Mouse (Mus musculus) central nervous system, embryonic 18 days (tissue): ENCODE measurements around the gene Krtap4-7. TPM values are rescaled to one million over a fixed set of nuclear protein-coding genes. Genes with fewer than 3 reads are reported as not detected.

Experiments
- polyA plus RNA-seq: library from polyadenylated mRNA; depleted of rRNA; stranded (reverse); fragments of >200 nt; gene quantifications from 2 replicates; pipeline ENCODE4 v1.2.3, GENCODE M21; 2012; rRNA removed

Krtap4-7 gene
- not detected in 2 replicates for polyA plus RNA-seq

DNA sequence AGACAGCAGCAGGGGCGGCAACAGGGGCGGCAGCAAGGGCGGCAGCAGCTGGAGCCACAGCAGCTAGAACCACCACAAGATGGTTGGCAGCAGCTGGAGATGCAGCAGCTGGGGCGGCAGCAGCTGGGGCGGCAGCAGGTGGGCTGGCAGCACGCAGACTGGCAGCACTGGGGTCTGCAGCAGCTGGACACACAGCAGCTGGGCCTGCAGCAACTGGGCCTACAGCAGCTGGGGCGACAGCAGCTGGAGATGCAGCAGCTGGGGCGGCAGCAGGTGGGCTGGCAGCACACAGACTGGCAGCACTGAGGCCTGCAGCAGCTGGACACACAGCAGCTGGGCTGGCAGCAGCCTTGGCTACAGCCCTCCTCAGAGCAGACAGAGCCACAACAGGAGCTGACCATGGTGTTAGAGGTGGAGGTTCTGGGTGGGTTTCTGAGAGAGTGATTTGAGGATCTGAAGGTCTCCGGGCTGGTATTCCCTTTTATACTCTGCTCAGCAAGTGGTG, at the start of gene Krtap4-7:
Gene Krtap4-7, minus strand, starts transcription at position 455 of the 505 bp plus-strand sequence.

GRCm38 (mm10) chr11:99690463-99690862, 46.6 kb upstream of the Krtap4-7 start, which contains the start of gene Gm14190:
Gene Gm14190 (minus strand): TSS chr11:99690740.

GRCm38 (mm10) chr11:99665860-99666259, 22.0 kb upstream of the Krtap4-7 start, which contains the start of gene Krtap4-6:
Gene Krtap4-6 (minus strand): TSS chr11:99665960.

DNA sequence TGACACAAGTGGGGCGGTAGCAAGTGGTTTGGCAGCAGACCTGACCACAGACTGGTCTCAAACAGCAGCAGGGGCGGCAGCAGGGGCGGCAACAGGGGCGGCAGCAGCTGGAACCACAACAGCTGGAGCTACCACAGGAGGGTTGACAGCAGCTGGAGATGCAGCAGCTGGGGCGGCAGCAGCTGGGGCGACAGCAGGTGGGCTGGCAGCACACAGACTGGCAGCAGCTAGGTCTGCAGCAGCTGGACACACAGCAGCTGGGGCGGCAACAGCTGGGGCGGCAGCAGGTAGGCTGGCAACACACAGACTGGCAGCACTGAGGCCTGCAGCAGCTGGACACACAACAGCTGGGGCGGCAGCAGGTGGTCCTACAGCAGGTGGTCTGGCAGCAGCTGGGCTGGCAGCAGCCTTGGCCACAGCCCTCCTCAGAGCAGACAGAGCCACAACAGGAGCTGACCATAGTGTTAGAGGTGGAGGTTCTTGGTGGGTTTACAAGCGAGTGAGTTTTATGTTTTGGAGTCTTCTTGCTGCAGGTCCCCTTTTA, 14.7 kb upstream of the Krtap4-7 start, which contains the start of gene Gm11563:
Gene Gm11563, minus strand, starts transcription at position 494 of the 544 bp plus-strand sequence.

DNA sequence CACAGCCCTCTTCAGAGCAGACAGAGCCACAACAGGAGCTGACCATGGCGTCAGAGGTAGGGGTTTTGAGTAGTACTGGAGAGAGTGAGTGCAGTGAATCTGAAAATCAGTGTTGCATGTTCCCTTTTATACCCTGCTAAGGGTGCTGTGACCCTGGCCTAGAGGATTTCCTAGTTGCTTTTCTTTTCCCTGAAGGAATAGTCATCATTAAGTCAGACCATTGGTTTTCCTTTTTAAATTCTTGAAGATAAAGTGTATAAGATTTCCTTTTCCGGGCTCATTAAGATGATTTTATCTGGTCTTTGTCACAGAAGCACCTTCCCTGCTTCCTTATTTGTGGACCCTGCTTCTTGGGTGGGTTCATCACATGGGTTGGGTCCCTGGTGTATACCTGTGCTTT, 6.2 kb upstream of the Krtap4-7 start, which contains the start of gene Gm11555:
Gene Gm11555, minus strand, starts transcription at position 101 of the 400 bp plus-strand sequence.

DNA sequence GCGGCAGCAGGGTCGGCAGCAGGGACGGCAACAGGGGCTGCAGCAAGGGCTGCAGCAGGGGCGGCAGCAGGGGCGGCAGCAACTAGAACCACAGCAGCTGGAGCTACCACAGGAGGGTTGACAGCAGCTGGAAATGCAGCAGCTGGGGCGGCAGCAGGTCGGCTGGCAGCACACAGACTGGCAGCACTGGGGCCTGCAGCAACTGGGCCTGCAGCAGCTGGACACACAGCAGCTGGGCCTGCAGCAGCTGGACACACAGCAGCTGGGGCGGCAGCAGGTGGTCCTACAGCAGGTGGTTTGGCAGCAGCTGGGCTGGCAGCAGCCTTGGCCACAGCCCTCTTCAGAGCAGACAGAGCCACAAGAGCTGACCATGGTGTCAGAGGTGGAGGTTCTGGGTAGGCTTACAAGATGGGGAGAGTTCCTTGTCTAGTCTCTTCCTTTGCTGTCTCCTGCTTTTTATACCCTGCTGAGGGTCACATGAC, 9.2 kb downstream of the Krtap4-7 start, which contains the start of gene Krtap4-2:
Gene Krtap4-2, minus strand, starts transcription at position 432 of the 482 bp plus-strand sequence.

GRCm38 (mm10) chr11:99628138-99628537, 15.8 kb downstream of the Krtap4-7 start, which contains the start of gene Krtap4-1:
Gene Krtap4-1 (minus strand): TSS chr11:99628238.

GRCm38 (mm10) chr11:99620335-99620734, 23.6 kb downstream of the Krtap4-7 start, which contains the start of gene Gm11562:
Gene Gm11562 (minus strand): TSS chr11:99620435.

GRCm38 (mm10) chr11:99614796-99615363, 29.0 kb downstream of the Krtap4-7 start, which contains the start of gene Krtap2-4:
Gene Krtap2-4 (minus strand): TSS chr11:99614846.

DNA sequence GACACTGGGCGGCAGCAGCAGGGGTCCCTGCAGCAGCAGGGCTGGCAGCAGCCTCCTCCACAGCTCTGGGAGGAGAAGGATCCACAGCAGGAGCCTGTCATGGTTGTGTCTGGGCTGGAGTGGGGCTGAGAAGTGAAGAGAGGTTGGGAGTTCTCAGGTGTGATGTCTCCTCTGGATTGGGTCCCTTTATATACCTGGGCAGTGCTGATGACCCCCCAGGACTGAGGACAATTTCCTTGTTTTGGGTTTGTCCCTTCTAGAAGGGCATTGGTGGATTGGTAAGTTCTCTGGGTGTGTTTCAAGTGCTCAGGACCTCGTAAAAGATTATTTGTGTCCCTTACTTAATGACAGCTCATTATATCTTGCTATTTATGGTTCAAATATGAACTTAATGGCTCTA, 33.8 kb downstream of the Krtap4-7 start, which contains the start of gene Gm11937:
Gene Gm11937, minus strand, starts transcription at position 101 of the 400 bp plus-strand sequence.

GRCm38 (mm10) chr11:99603208-99603607, 40.7 kb downstream of the Krtap4-7 start, which contains the start of gene Gm11938:
Gene Gm11938 (minus strand): TSS chr11:99603308.

DNA sequence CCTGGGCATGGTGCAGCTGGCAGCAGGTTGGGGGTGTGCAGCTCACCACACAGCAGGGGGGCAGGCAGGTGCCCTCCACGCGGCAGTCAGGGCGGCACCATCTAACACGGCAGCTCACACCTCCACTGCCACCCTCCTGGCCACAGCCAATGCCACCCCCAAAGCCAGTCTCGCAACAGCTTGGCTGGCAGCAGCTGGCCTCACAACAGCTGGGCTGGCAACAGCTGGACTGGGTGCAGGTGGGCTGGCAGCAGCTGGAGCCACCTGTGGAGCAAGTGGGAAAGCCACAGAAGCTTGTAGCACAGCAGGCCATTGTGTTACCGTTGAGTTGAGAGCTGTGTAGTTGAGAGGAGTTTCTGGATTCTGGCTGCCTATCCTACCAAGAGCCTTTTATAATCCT, 46.1 kb downstream of the Krtap4-7 start, which contains the start of gene Krtap9-3:
Gene Krtap9-3, minus strand, starts transcription at position 364 of the 400 bp plus-strand sequence.

Other genes with a start within 250 kb of the Krtap4-7 start
- 0.35 and 0.52 TPM in 2 replicates for gene Krt12, start 221.8 kb downstream of the Krtap4-7 start, polyA plus RNA-seq
- 0.09 TPM in 1 of 2 replicates, not detected in the other for gene Krt20, start 205.9 kb downstream of the Krtap4-7 start, polyA plus RNA-seq
- gene Krt23, start 151.0 kb downstream of the Krtap4-7 start, polyA plus RNA-seq: 0.06 and 0.16 TPM in 2 replicates
- gene Krt39, start 122.8 kb downstream of the Krtap4-7 start, polyA plus RNA-seq: not detected in 2 replicates
- gene Krt40, start 100.9 kb downstream of the Krtap4-7 start, polyA plus RNA-seq: not detected in 2 replicates
- gene Krtap3-3, start 93.2 kb downstream of the Krtap4-7 start, polyA plus RNA-seq: not detected in 2 replicates
- gene Krtap3-2, start 87.2 kb downstream of the Krtap4-7 start, polyA plus RNA-seq: not detected in 2 replicates
- not detected in 2 replicates for gene Gm11939, start 84.6 kb downstream of the Krtap4-7 start, polyA plus RNA-seq
- not detected in 2 replicates for gene Krtap3-1, start 77.5 kb downstream of the Krtap4-7 start, polyA plus RNA-seq
- gene Krtap1-5, start 63.1 kb downstream of the Krtap4-7 start, polyA plus RNA-seq: not detected in 2 replicates
- gene Krtap1-4, start 60.4 kb downstream of the Krtap4-7 start, polyA plus RNA-seq: not detected in 2 replicates
- not detected in 2 replicates for gene Krtap1-3, start 52.8 kb downstream of the Krtap4-7 start, polyA plus RNA-seq
- not detected in 2 replicates for gene Krtap9-3, start 46.0 kb downstream of the Krtap4-7 start, polyA plus RNA-seq
- gene Gm11938, start 40.8 kb downstream of the Krtap4-7 start, polyA plus RNA-seq: not detected in 2 replicates
- not detected in 2 replicates for gene Gm11937, start 33.9 kb downstream of the Krtap4-7 start, polyA plus RNA-seq
- gene Krtap2-4, start 29.2 kb downstream of the Krtap4-7 start, polyA plus RNA-seq: not detected in 2 replicates
- gene Gm11562, start 23.7 kb downstream of the Krtap4-7 start, polyA plus RNA-seq: not detected in 2 replicates
- gene Krtap4-1, start 15.9 kb downstream of the Krtap4-7 start, polyA plus RNA-seq: not detected in 2 replicates
- not detected in 2 replicates for gene Krtap4-2, start 9.0 kb downstream of the Krtap4-7 start, polyA plus RNA-seq
- gene Gm11555, start 6.1 kb upstream of the Krtap4-7 start, polyA plus RNA-seq: not detected in 2 replicates
- not detected in 2 replicates for gene Gm11563, start 14.9 kb upstream of the Krtap4-7 start, polyA plus RNA-seq
- not detected in 2 replicates for gene Krtap4-6, start 21.9 kb upstream of the Krtap4-7 start, polyA plus RNA-seq
- gene Gm14190, start 46.7 kb upstream of the Krtap4-7 start, polyA plus RNA-seq: not detected in 2 replicates
- gene Gm14180, start 90.2 kb upstream of the Krtap4-7 start, polyA plus RNA-seq: not detected in 2 replicates
- not detected in 2 replicates for gene Gm11595, start 128.8 kb upstream of the Krtap4-7 start, polyA plus RNA-seq
- gene Krtap4-8, start 136.6 kb upstream of the Krtap4-7 start, polyA plus RNA-seq: not detected in 2 replicates
- not detected in 2 replicates for gene Krtap4-9, start 141.1 kb upstream of the Krtap4-7 start, polyA plus RNA-seq
- gene Gm11596, start 149.4 kb upstream of the Krtap4-7 start, polyA plus RNA-seq: not detected in 2 replicates
- 0.07 TPM in 1 of 2 replicates, not detected in the other for gene Gm11569, start 154.8 kb upstream of the Krtap4-7 start, polyA plus RNA-seq
- not detected in 2 replicates for gene Gm11554, start 160.4 kb upstream of the Krtap4-7 start, polyA plus RNA-seq
- not detected in 2 replicates for gene Krtap4-13, start 165.8 kb upstream of the Krtap4-7 start, polyA plus RNA-seq
- not detected in 2 replicates for gene Gm11564, start 171.6 kb upstream of the Krtap4-7 start, polyA plus RNA-seq
- gene 2300003K06Rik, start 194.0 kb upstream of the Krtap4-7 start, polyA plus RNA-seq: not detected in 2 replicates
- gene Krtap4-16, start 207.5 kb upstream of the Krtap4-7 start, polyA plus RNA-seq: not detected in 2 replicates
- not detected in 2 replicates for gene Gm11568, start 213.8 kb upstream of the Krtap4-7 start, polyA plus RNA-seq
- not detected in 2 replicates for gene Gm11559, start 220.4 kb upstream of the Krtap4-7 start, polyA plus RNA-seq
- not detected in 2 replicates for gene Krtap9-1, start 229.3 kb upstream of the Krtap4-7 start, polyA plus RNA-seq
- gene Gm11567, start 235.1 kb upstream of the Krtap4-7 start, polyA plus RNA-seq: not detected in 2 replicates